Mouse (Mus musculus) common myeloid progenitor, adult 5-6 weeks (primary cell): Measurements from ENCODE around the gene Zfp1. TPM values are rescaled to one million over a fixed set of nuclear protein-coding genes. Genes with fewer than 3 reads are reported as not detected.

Experiments
- ATAC-seq: replicated peaks from 2 replicates; pipeline ENCODE4 v1.8.0; 2016; ENCODE audit warnings: low read depth, mild to moderate bottlenecking, moderate TSS enrichment, inconsistent platforms; ENCODE audit not compliant: poor library complexity, severe bottlenecking
- total RNA-seq: library from RNA; stranded (forward); fragments of 200-1000, 187-1606 nt; gene quantifications from 2 replicates; pipeline ENCODE4 v1.2.3, GENCODE M21; 2017

Zfp1 gene
- total RNA-seq, 1 experiment from 2014 or later = 9.8 TPM

DNA sequence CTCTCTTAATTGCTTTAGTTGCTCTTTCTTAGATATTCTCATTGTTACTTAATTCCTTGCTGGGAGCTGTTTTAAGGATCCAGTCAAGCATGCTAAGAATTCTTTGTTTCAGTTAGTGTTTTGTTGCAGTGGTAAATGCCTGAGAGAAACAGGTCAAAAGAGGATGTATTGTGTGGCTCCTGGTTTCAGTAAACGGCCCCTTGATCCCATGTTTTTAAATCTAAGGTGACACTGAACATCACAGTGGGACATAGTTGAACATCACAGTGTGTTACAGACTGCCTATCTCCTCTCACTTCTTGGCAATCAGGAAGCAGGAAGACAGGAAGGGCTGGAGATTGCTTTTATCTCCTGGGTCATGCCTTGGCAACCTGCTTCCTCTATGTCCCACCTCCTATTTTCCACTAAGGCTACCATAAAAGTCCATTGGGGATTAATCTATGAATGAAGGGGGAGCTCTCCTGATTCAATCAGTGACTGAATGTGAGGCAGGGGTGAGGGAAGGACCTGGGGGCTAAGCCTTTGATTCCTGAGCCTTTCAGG, 14.2 kb downstream of the Zfp1 start:
- no peak for ATAC-seq

DNA sequence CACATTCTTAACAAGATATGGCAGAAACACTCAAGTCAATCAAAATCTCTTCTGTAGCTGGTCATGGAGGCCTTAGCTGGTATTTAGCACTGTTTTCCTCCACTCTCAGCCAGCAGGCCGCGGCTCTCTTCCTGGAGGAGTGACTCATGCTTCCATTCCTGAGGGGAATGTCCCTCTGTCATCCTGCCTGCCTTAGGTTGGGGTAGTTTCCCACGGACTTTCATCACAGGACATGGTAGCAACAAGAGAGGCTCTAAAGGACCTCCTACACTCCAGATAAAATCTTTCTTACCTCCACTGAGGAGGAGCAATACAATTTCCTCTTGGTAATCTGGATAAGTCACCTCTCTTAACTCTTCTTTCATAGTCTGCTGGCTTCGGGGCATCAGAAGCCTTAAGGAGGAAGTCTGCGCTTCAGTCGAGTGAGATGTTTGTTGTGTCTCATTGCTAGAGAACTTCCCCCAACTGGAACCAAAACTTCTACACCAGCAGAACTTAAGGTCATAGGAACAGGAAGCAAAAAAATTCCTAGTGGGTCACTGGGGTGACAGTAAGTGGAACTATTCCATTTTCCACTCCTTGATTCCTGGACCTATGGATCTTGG, 15.7 kb downstream of the Zfp1 start:
- ATAC-seq = peak; percentile 51; the same call in 1 of the 2 replicates

GRCm38 (mm10) chr8:111662473-111662872, 19.3 kb downstream of the Zfp1 start:
- peak; percentile 81 for ATAC-seq

GRCm38 (mm10) chr8:111666751-111667150, 23.6 kb downstream of the Zfp1 start:
- no peak for ATAC-seq

GRCm38 (mm10) chr8:111676237-111676636, 33.0 kb downstream of the Zfp1 start:
- ATAC-seq = no peak

DNA sequence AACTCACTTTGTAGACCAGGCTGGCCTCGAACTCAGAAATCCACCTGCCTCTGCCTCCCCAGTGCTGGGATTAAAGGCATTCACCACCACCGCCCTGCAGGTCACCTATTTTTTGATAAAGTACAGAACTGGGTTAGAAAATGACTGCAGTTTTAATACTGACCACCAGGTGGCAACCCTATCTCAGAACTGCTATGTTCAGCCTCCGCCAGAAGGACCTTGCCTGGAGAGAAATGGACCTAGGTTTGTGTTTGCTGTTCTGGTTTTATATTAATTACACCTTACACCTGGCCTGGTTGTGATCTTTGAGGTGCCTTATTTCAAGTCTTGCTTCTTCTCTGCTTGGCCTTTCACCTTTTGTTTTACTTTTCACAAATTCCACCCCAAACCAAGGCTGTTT, 34.9 kb downstream of the Zfp1 start:
- peak; percentile 81 for ATAC-seq

DNA sequence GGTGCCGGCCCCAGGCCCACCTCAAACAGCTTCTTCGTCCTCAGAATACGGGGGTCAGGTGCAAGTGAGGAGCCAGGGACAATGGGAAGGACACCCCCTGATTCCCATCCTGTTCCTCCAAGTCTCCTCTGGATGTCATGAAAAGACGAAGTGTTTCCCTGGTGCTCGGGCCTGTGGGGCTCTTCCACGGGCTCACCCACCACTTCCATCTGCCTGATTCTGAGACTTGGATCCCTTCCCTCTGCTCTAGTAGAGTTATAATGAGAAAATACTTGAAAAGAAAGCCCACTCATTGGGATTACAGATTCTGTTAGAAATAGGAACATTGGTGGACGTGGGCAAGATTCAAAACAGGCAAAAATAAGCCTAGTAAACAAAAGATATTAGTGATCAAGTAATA, 35.6 kb downstream of the Zfp1 start:
- ATAC-seq = no peak

GRCm38 (mm10) chr8:111680423-111681028, 37.3 kb downstream of the Zfp1 start:
- ATAC-seq = no peak

GRCm38 (mm10) chr8:111681153-111681552, 38.0 kb downstream of the Zfp1 start:
- no peak for ATAC-seq

- no peak for ATAC-seq
Measured at GRCm38 (mm10) chr8:111682521-111682920, 39.3 kb downstream of the Zfp1 start.

DNA sequence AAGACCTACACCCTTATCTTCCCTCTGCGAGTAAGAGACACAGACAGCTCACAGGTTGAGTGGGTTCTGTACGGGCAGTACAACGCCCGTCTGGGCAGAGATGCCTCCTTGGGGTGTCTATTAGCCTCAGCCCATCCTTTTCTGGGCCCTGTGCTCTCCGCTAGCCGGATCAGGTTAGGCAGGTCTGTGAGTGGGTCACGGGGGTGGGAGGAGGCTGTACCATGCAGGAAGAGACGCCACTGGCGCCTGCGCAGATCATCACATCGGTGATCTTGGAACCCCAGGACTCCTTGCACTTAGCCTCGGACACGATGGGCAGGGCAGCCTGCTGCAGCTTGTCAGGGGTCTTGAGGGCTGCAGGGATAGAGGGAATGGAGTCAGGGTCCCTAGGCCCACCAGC, 43.7 kb downstream of the Zfp1 start:
- no peak for ATAC-seq

GRCm38 (mm10) chr8:111690960-111691445, 47.8 kb downstream of the Zfp1 start, which contains the start of gene Ctrb1:
Gene Ctrb1, minus strand, starts transcription at chr8:111691010.
- ATAC-seq = no peak

DNA sequence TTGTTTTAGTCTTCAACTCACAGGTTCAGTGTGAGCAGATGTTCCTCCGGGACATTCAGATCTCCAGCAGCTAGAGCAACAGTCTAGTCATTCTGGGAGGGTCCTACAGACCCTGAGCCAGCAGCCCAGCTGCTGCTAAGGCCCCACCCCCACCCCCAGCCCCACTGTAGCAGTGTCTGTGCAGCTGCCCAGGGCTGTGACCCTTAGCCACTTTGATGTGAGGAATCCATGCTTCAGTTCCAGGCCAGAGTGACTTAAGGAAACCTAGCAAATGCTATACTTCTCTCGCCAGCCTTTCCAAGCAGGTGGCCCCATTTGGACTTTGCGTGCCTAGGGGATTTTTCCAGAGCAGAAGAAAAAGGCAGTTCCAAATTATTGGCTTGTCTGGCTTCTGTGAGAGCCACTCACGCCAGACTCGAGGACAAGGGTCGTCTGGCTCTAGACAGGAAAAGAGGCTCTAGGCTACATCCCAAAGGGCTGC, 50.1 kb downstream of the Zfp1 start:
- no peak for ATAC-seq

DNA sequence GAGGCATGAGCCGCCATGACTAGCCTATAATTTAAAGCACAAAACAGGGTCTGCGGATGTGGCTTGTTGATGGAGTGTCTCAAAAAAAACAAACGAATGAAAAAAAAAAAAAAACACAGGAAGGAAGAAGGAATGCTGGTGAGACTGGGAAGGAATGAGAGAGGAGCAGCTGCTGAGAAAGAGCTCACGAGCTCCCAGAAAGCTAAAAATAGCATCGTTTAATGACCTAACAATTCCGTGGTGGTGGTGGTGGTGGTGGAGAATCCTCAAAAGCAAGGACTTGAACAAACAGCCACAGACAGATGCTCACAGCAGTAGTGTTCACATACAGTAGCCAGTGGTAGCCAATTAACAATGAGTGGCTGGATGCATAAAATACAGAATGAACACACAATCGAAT, 52.2 kb downstream of the Zfp1 start:
- ATAC-seq = no peak

- ATAC-seq = no peak
Measured at GRCm38 (mm10) chr8:111697655-111698054, 54.5 kb downstream of the Zfp1 start.

- ATAC-seq = no peak
Measured at GRCm38 (mm10) chr8:111699035-111699434, 55.8 kb downstream of the Zfp1 start.

- no peak for ATAC-seq
Measured at GRCm38 (mm10) chr8:111700201-111700600, 57.0 kb downstream of the Zfp1 start.

DNA sequence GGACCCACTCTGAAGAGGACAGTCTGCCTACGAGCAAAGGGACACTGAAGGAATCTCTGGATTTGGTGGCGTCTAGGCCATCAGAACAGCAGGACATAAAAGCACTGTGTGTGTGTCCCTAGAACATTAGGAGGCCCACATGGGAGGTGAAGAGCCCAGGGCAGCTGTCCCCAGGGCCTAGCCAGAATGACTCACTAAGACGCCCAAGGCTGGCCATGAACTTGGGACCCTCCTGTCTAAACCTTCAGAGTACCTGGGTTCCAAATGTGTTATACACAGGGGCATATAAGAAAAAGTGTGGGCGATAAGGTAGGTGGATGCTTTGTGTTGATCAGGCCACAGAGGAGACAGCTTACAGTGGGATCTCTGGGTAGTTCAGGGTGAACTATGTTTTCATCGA, 57.5 kb downstream of the Zfp1 start:
- ATAC-seq = no peak

DNA sequence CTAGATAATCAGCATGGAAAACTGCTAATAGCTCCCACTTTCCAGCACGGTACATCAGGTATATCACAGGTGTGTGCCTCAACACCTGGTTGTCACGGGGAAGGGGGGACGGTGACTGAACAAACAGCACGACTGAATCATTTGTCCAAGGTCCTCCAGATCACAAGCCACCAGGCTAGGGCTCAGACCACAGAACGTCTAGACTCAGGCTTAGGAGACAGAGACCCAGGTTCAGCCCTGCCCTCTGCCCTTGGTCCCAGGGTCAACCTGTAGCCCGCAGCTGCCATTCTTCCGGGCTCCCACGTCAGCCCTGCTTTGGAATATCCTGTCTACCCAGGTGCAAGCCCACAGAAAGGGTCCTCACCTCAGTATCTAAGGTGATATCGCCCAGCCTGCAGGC, 58.2 kb downstream of the Zfp1 start:
- no peak for ATAC-seq

GRCm38 (mm10) chr8:111704585-111704984, 61.4 kb downstream of the Zfp1 start:
- ATAC-seq = no peak

DNA sequence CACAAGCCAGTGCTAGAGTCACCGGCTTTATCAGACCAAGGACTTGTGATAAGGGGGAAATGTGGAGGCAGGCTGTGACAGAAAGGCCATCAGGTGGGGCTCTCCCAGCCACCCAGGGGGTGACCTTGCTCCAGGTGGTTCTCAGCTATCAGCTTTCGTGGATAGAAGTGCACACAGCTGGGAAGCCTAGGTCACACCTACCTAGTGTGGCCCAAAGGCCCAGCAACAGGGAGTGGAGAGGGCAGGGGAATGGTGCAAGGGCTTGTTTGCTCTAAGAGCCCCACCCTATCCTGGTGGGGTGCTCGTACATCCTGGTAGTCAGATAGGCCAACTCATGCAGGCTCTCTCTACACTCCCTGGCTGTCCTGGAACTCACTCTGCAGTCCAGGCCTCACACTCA, 62.0 kb downstream of the Zfp1 start:
- no peak for ATAC-seq
